Mouse (Mus musculus) erythroblast, embryonic 14.5 days (primary cell): ENCODE measurements around the gene Armh3. TPM values are rescaled to one million over a fixed set of nuclear protein-coding genes. Genes with fewer than 3 reads are reported as not detected.

Experiments used
- H3K27me3 ChIP-seq: 2 replicates; pipeline ENCODE4 v1.6.1; 2012; ENCODE audit warnings: inconsistent platforms; ENCODE audit not compliant: control insufficient read depth
- H3K36me3 ChIP-seq: 2 replicates; pipeline ENCODE4 v1.6.1; 2012; ENCODE audit warnings: mild to moderate bottlenecking, inconsistent platforms; ENCODE audit not compliant: control insufficient read depth
- H3K4me1 ChIP-seq: 2 replicates; pipeline ENCODE4 v1.6.1; 2012; ENCODE audit warnings: inconsistent platforms; ENCODE audit not compliant: control insufficient read depth
- H3K4me3 ChIP-seq: replicated peaks from 2 replicates; pipeline ENCODE3; 2012; ENCODE audit warnings: moderate library complexity, mild to moderate bottlenecking, inconsistent platforms
- H3K9me3 ChIP-seq: 2 replicates; pipeline ENCODE4 v1.6.1; 2012; ENCODE audit warnings: low read length, inconsistent platforms, mixed read lengths; ENCODE audit not compliant: control insufficient read depth
- GATA1 ChIP-seq: IDR thresholded peaks from 2 replicates; pipeline ENCODE4 v1.6.1; 2012; ENCODE audit warnings: low read length, inconsistent platforms, mixed read lengths
- TAL1 ChIP-seq: IDR thresholded peaks from 3 replicates; pipeline ENCODE4 v1.6.1; 2012; ENCODE audit warnings: low read length, inconsistent platforms, mixed read lengths
- polyA plus RNA-seq: library from polyadenylated mRNA; stranded (reverse); fragments of >175 nt; gene quantifications from 2 replicates; pipeline ENCODE4 v1.2.3, GENCODE M21; 2012

Gene Armh3
- polyA plus RNA-seq, 1 experiment = not detected

GRCm38 (mm10) chr19:45918406-45918805, 79.9 kb downstream of the Armh3 start:
- H3K9me3 ChIP-seq = no peaks in the 10 kb centered on the region
- no peaks in the 10 kb centered on the region for H3K4me1 ChIP-seq
- TF ChIP-seq GATA1 = no peak
- no peak for TF ChIP-seq TAL1
- H3K27me3 ChIP-seq = no peaks in the 10 kb centered on the region
- no peaks in the 10 kb centered on the region; the same call in 1 of the 2 replicates for H3K36me3 ChIP-seq
- H3K4me3 ChIP-seq = no peak overlapping the region

DNA sequence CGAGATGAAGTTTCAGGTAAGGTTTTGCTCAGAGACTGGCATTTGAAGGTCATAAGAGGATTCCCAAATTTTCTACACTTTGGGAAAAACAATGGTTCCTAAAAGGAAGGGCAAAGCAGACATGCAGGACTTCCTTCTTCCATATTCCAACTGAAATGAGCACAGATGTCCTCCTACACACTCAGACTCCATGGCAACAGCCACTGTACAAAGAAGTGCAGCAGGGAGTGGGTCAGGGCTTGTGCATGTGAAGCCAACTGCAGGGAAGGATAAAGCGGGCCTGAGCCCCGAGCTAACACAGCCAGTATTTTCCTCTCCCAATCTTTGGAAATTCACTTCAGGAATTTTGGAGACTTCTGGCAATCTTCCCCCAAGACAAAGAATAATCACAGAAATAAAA, 80.4 kb downstream of the Armh3 start:
- Histone ChIP-seq H3K36me3 (no peaks in the 10 kb centered on the region), H3K4me1 (no peaks in the 10 kb centered on the region), H3K4me3 (no peak overlapping the region), H3K27me3 (no peaks in the 10 kb centered on the region), H3K9me3 (no peaks in the 10 kb centered on the region)
- no peak for TF ChIP-seq GATA1
- TF ChIP-seq TAL1 = no peak

GRCm38 (mm10) chr19:45916461-45916860, 81.8 kb downstream of the Armh3 start:
- TF ChIP-seq TAL1 (no peak), GATA1 (no peak)
- Histone ChIP-seq H3K9me3 (no peaks in the 10 kb centered on the region), H3K36me3 (no peaks in the 10 kb centered on the region), H3K27me3 (no peaks in the 10 kb centered on the region), H3K4me1 (no peaks in the 10 kb centered on the region), H3K4me3 (no peak overlapping the region)

GRCm38 (mm10) chr19:45916026-45916425, 82.3 kb downstream of the Armh3 start:
- H3K9me3 ChIP-seq = no peaks in the 10 kb centered on the region

GRCm38 (mm10) chr19:45913036-45913435, 85.3 kb downstream of the Armh3 start:
- Histone ChIP-seq H3K36me3 (no peaks in the 10 kb centered on the region), H3K4me1 (no peaks in the 10 kb centered on the region), H3K27me3 (no peaks in the 10 kb centered on the region), H3K9me3 (no peaks in the 10 kb centered on the region), H3K4me3 (no peak overlapping the region)
- TF ChIP-seq GATA1 (no peak), TAL1 (no peak)

More at GRCm38 (mm10) chr19:45916026-45916425, 82.3 kb downstream of the Armh3 start:
- H3K36me3 ChIP-seq = no peaks in the 10 kb centered on the region
- H3K4me1 ChIP-seq = no peaks in the 10 kb centered on the region
- H3K4me3 ChIP-seq = no peak overlapping the region
- no peak for TF ChIP-seq TAL1
- no peak for TF ChIP-seq GATA1
- no peaks in the 10 kb centered on the region for H3K27me3 ChIP-seq

GRCm38 (mm10) chr19:45912376-45912775, 85.9 kb downstream of the Armh3 start:
- no peaks in the 10 kb centered on the region for H3K27me3 ChIP-seq
- no peaks in the 10 kb centered on the region for H3K9me3 ChIP-seq
- no peaks in the 10 kb centered on the region for H3K4me1 ChIP-seq
- no peaks in the 10 kb centered on the region for H3K36me3 ChIP-seq
- H3K4me3 ChIP-seq = no peak overlapping the region
- TF ChIP-seq TAL1 = no peak
- no peak for TF ChIP-seq GATA1

DNA sequence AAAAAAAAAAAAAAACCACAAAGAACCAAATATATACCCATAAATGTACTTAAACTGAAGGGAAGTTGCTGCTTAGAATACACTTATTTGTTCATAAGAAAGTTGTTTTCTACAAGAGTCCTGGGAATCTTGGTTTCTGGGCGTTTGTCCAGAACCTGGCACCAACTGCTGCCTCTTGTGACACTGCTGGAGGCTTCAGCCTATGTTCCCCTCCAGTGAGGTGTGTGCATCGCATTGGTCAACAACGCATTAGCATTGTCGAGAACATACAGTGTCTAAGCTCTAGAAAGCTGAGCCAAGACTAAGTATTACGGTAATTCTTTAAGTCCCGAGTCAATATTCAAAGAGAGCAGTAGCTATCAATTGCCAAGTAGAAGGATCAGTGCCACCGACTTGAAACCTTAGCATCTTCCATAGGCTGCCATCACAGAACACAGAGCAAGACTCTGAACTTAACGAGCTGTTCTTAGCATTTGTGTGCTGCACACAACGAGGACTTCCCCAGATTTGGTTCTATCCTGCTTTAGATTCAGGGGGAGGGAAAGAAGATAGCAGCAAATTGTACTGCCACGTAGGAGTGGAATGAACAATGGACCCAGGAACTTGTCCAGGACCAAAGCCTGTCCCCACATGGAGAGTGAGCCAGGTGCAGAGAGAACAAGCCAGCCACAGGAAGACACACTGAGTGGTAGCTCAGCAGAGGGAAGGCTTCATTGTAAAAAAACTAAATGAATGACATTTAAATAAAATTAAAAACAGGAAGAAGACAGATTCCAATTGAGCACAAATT, 86.9 kb downstream of the Armh3 start:
- no peak overlapping the region for H3K4me3 ChIP-seq
- H3K36me3 ChIP-seq = no peaks in the 10 kb centered on the region
- H3K9me3 ChIP-seq = no peaks in the 10 kb centered on the region
- no peaks in the 10 kb centered on the region for H3K4me1 ChIP-seq
- no peaks in the 10 kb centered on the region for H3K27me3 ChIP-seq
- no peak for TF ChIP-seq GATA1

- TF ChIP-seq GATA1 = no peak
- no peak for TF ChIP-seq TAL1
- Histone ChIP-seq H3K4me3 (no peak overlapping the region), H3K9me3 (no peaks in the 10 kb centered on the region), H3K27me3 (no peaks in the 10 kb centered on the region), H3K36me3 (no peaks in the 10 kb centered on the region), H3K4me1 (no peaks in the 10 kb centered on the region)
These were observed 90.0 kb downstream of the Armh3 start for GRCm38 (mm10) chr19:45908246-45908645.

DNA sequence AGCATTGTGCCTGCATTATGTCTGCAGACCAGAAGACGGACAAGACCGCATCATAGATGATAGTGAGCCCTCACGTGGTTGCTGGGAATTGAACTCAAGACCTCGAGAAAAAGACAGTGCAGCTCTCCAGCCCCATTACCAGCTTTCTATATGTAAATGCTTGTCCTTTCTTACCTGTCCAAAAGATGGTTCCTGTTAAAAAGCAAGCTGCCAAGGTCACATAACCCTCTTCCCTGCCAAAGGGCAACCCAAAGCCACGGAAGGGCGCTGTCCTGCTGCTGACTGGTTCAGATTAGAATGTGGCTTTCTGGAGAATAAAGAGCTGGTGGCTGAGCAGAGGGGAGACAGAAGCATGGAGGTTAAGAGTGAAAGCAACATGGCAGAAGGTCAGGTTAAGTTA, 90.9 kb downstream of the Armh3 start:
- no peaks in the 10 kb centered on the region for H3K4me1 ChIP-seq
- H3K4me3 ChIP-seq = no peak overlapping the region
- no peaks in the 10 kb centered on the region for H3K27me3 ChIP-seq
- no peaks in the 10 kb centered on the region for H3K9me3 ChIP-seq
- H3K36me3 ChIP-seq = no peaks in the 10 kb centered on the region
- TF ChIP-seq TAL1 (no peak), GATA1 (no peak)

- Histone ChIP-seq H3K4me3 (no peak overlapping the region), H3K9me3 (no peaks in the 10 kb centered on the region), H3K27me3 (no peaks in the 10 kb centered on the region), H3K36me3 (no peaks in the 10 kb centered on the region), H3K4me1 (no peaks in the 10 kb centered on the region)
- no peak for TF ChIP-seq GATA1
- TF ChIP-seq TAL1 = no peak
These were observed 94.4 kb downstream of the Armh3 start for GRCm38 (mm10) chr19:45903861-45904260.
